Mouse (Mus musculus): ENCODE data around the gene Cdk1. TPM values are rescaled to one million over a fixed set of nuclear protein-coding genes. Genes with fewer than 3 reads are reported as not detected.

Cdk1 gene
- polyA plus RNA-seq, 1 experiment from 2014 or later = 410 TPM

GRCm38 (mm10) chr10:69320667-69321518 lies 31.8 kb downstream of the Cdk1 start:
- no peaks in the 10 kb centered on the region for H3K27me3 ChIP-seq (ENCODE audit: insufficient read depth, poor library complexity, severe bottlenecking)
- H3K27ac ChIP-seq = no peak overlapping the region
- H3K9me3 ChIP-seq = no peaks in the 10 kb centered on the region
- no peaks in the 10 kb centered on the region for H3K36me3 ChIP-seq
- 48% methylated on average over 21 of the region's 21 CpGs for WGBS
- no peaks in the 10 kb centered on the region for H3K4me1 ChIP-seq (replicated peaks)
- DNase-seq (ENCODE audit: low spot score) = peak; percentile 79
- no peak overlapping the region for H3K4me3 ChIP-seq

- 89% methylated on average over 11 of the region's 11 CpGs for WGBS
- Histone ChIP-seq H3K9me3 (no peaks in the 10 kb centered on the region), H3K4me3 (no peak overlapping the region), H3K36me3 (no peaks in the 10 kb centered on the region), H3K4me1 (replicated peaks) (no peaks in the 10 kb centered on the region), H3K27me3 (ENCODE audit: insufficient read depth, poor library complexity, severe bottlenecking) (no peaks in the 10 kb centered on the region), H3K27ac (no peak overlapping the region)
- no peak for DNase-seq (ENCODE audit: low spot score)
Observed at GRCm38 (mm10) chr10:69318514-69318913, 34.2 kb downstream of the Cdk1 start.

GRCm38 (mm10) chr10:69313944-69314343 lies 38.8 kb downstream of the Cdk1 start:
- Histone ChIP-seq H3K4me1 (replicated peaks) (0 out of 2 replicates have a peak, but pooled peaks cover 4% of the 10 kb centered on the region), H3K27me3 (ENCODE audit: insufficient read depth, poor library complexity, severe bottlenecking) (no peaks in the 10 kb centered on the region), H3K4me3 (no peak overlapping the region), H3K9me3 (no peaks in the 10 kb centered on the region), H3K27ac (no peak overlapping the region), H3K36me3 (no peaks in the 10 kb centered on the region)
- WGBS = 84% methylated on average over 8 of the region's 8 CpGs
- no peak for DNase-seq (ENCODE audit: low spot score)

GRCm38 (mm10) chr10:69311867-69312266 lies 40.9 kb downstream of the Cdk1 start:
- H3K36me3 ChIP-seq = no peaks in the 10 kb centered on the region
- H3K4me3 ChIP-seq = no peak overlapping the region
- H3K27me3 ChIP-seq (ENCODE audit: insufficient read depth, poor library complexity, severe bottlenecking) = no peaks in the 10 kb centered on the region
- H3K9me3 ChIP-seq = no peaks in the 10 kb centered on the region
- H3K27ac ChIP-seq = no peak overlapping the region
- 75% methylated on average over 16 of the region's 16 CpGs for WGBS
- no peak for DNase-seq (ENCODE audit: low spot score)
- H3K4me1 ChIP-seq (replicated peaks) = 0 out of 2 replicates have a peak, but pooled peaks cover 4% of the 10 kb centered on the region

GRCm38 (mm10) chr10:69309109-69309508 lies 43.6 kb downstream of the Cdk1 start:
- Histone ChIP-seq H3K36me3 (no peaks in the 10 kb centered on the region), H3K9me3 (no peaks in the 10 kb centered on the region), H3K4me1 (replicated peaks) (0 out of 2 replicates have a peak, but pooled peaks cover 4% of the 10 kb centered on the region), H3K27me3 (ENCODE audit: insufficient read depth, poor library complexity, severe bottlenecking) (no peaks in the 10 kb centered on the region), H3K27ac (no peak overlapping the region), H3K4me3 (no peak overlapping the region)
- 82% methylated on average over 5 of the region's 5 CpGs for WGBS
- no peak for DNase-seq (ENCODE audit: low spot score)

- no peaks in the 10 kb centered on the region for H3K36me3 ChIP-seq
- no peak overlapping the region for H3K27ac ChIP-seq
- H3K27me3 ChIP-seq (ENCODE audit: insufficient read depth, poor library complexity, severe bottlenecking) = no peaks in the 10 kb centered on the region
- WGBS = 45% methylated on average over 5 of the region's 5 CpGs
- H3K9me3 ChIP-seq = no peaks in the 10 kb centered on the region
- H3K4me1 ChIP-seq (replicated peaks) = 0 out of 2 replicates have a peak, but pooled peaks cover 12% of the 10 kb centered on the region
- H3K4me3 ChIP-seq = no peak overlapping the region
- DNase-seq (ENCODE audit: low spot score) = peak; percentile 60
Observed at GRCm38 (mm10) chr10:69307067-69307466, 45.7 kb downstream of the Cdk1 start.

GRCm38 (mm10) chr10:69306205-69306604 lies 46.5 kb downstream of the Cdk1 start:
- 67% methylated on average over 14 of the region's 14 CpGs for WGBS
- DNase-seq (ENCODE audit: low spot score) = peak; percentile 13

GRCm38 (mm10) chr10:69305600-69305999 lies 47.1 kb downstream of the Cdk1 start:
- H3K9me3 ChIP-seq = no peaks in the 10 kb centered on the region
- H3K27me3 ChIP-seq (ENCODE audit: insufficient read depth, poor library complexity, severe bottlenecking) = no peaks in the 10 kb centered on the region
- 0 out of 2 replicates have a peak, but pooled peaks cover 12% of the 10 kb centered on the region for H3K4me1 ChIP-seq (replicated peaks)
- H3K4me3 ChIP-seq = no peak overlapping the region
- H3K27ac ChIP-seq = no peak overlapping the region
- DNase-seq (ENCODE audit: low spot score) = no peak
- no peaks in the 10 kb centered on the region for H3K36me3 ChIP-seq
- WGBS = 75% methylated on average over 7 of the region's 7 CpGs

More at GRCm38 (mm10) chr10:69306205-69306604, 46.5 kb downstream of the Cdk1 start:
- H3K27ac ChIP-seq = no peak overlapping the region
- no peaks in the 10 kb centered on the region for H3K9me3 ChIP-seq
- no peak overlapping the region for H3K4me3 ChIP-seq
- H3K27me3 ChIP-seq (ENCODE audit: insufficient read depth, poor library complexity, severe bottlenecking) = no peaks in the 10 kb centered on the region
- 0 out of 2 replicates have a peak, but pooled peaks cover 12% of the 10 kb centered on the region for H3K4me1 ChIP-seq (replicated peaks)
- H3K36me3 ChIP-seq = no peaks in the 10 kb centered on the region

- DNase-seq (ENCODE audit: low spot score) = no peak
- Histone ChIP-seq H3K27me3 (ENCODE audit: insufficient read depth, poor library complexity, severe bottlenecking) (no peaks in the 10 kb centered on the region), H3K4me3 (no peak overlapping the region), H3K4me1 (replicated peaks) (0 out of 2 replicates have a peak, but pooled peaks cover 7% of the 10 kb centered on the region), H3K36me3 (no peaks in the 10 kb centered on the region), H3K9me3 (no peaks in the 10 kb centered on the region), H3K27ac (no peak overlapping the region)
- 82% methylated on average over 3 of the region's 3 CpGs for WGBS
Observed at GRCm38 (mm10) chr10:69304819-69305218, 47.9 kb downstream of the Cdk1 start.

GRCm38 (mm10) chr10:69302667-69303066 lies 50.1 kb downstream of the Cdk1 start:
- H3K4me3 ChIP-seq = no peak overlapping the region

GRCm38 (mm10) chr10:69299985-69300384 lies 52.8 kb downstream of the Cdk1 start:
- WGBS = 90% methylated on average over 7 of the region's 7 CpGs
- Histone ChIP-seq H3K27ac (no peak overlapping the region), H3K9me3 (no peaks in the 10 kb centered on the region), H3K4me1 (replicated peaks) (0 out of 2 replicates have a peak, but pooled peaks cover 7% of the 10 kb centered on the region), H3K36me3 (no peaks in the 10 kb centered on the region), H3K4me3 (no peak overlapping the region), H3K27me3 (ENCODE audit: insufficient read depth, poor library complexity, severe bottlenecking) (no peaks in the 10 kb centered on the region)
- DNase-seq (ENCODE audit: low spot score) = no peak

More at GRCm38 (mm10) chr10:69302667-69303066, 50.1 kb downstream of the Cdk1 start:
- Histone ChIP-seq H3K36me3 (no peaks in the 10 kb centered on the region), H3K9me3 (no peaks in the 10 kb centered on the region), H3K27ac (no peak overlapping the region), H3K27me3 (ENCODE audit: insufficient read depth, poor library complexity, severe bottlenecking) (no peaks in the 10 kb centered on the region), H3K4me1 (replicated peaks) (0 out of 2 replicates have a peak, but pooled peaks cover 7% of the 10 kb centered on the region)
- WGBS = 90% methylated on average over 3 of the region's 3 CpGs
- no peak for DNase-seq (ENCODE audit: low spot score)

- H3K4me1 ChIP-seq (replicated peaks) = no peaks in the 10 kb centered on the region
- no peak for DNase-seq (ENCODE audit: low spot score)
- H3K36me3 ChIP-seq = no peaks in the 10 kb centered on the region
- 83% methylated on average over 9 of the region's 9 CpGs for WGBS
- H3K4me3 ChIP-seq = no peak overlapping the region
- no peaks in the 10 kb centered on the region for H3K27me3 ChIP-seq (ENCODE audit: insufficient read depth, poor library complexity, severe bottlenecking)
- no peaks in the 10 kb centered on the region for H3K9me3 ChIP-seq
- no peak overlapping the region for H3K27ac ChIP-seq
Observed at GRCm38 (mm10) chr10:69295919-69296318, 56.8 kb downstream of the Cdk1 start.

- Histone ChIP-seq H3K9me3 (no peaks in the 10 kb centered on the region), H3K27me3 (ENCODE audit: insufficient read depth, poor library complexity, severe bottlenecking) (no peaks in the 10 kb centered on the region), H3K36me3 (peaks cover 35% of the 10 kb centered on the region), H3K27ac (no peak overlapping the region), H3K4me1 (replicated peaks) (no peaks in the 10 kb centered on the region), H3K4me3 (no peak overlapping the region)
- 94% methylated on average over 8 of the region's 8 CpGs for whole genome bisulfite sequencing
- DNase-seq (ENCODE audit: low spot score) = no peak
Observed at GRCm38 (mm10) chr10:69290736-69291135, 62.0 kb downstream of the Cdk1 start.

Data from hindbrain, embryonic 10.5 days (tissue).